Mouse (Mus musculus): ENCODE data around the gene Cyp3a13. TPM values are rescaled to one million over a fixed set of nuclear protein-coding genes. Genes with fewer than 3 reads are reported as not detected.
"Not testable (repeated sequence)": the region's sequence is repeated elsewhere in the genome, so short reads cannot be mapped to it uniquely, and the experiment has no call there.

Gene Cyp3a13
- polyA plus RNA-seq, 2 experiments from 2014 or later = not detected

GRCm38 (mm10) chr5:137871644-137872380, 49.6 kb downstream of the Cyp3a13 start, which contains the start of gene Pilrb2:
TSS of gene Pilrb2 (minus strand) at chr5:137871815.
- not testable (repeated sequence) for ATAC-seq

- not testable (repeated sequence) for ATAC-seq
Observed at GRCm38 (mm10) chr5:137868600-137868999, 52.8 kb downstream of the Cyp3a13 start.

DNA sequence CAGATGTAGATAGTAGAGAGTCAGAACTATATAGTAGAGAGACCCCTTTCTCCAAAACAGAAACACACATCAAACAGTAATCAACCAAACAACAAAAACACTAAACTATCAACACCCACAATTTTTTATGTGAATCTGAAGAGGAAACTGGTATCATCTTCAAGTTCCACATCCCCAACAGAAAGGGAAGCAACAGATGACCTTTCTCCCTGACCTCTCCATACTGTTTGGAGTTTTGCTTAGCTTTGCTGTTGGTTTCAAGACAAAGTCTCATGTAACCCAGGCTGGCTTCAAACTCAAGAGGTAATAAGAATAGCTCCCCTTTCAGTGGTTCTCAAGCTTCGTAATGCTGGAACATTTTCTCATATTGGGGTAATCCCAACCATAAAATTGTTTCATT, 57.4 kb downstream of the Cyp3a13 start:
- ATAC-seq = not testable (repeated sequence)

DNA sequence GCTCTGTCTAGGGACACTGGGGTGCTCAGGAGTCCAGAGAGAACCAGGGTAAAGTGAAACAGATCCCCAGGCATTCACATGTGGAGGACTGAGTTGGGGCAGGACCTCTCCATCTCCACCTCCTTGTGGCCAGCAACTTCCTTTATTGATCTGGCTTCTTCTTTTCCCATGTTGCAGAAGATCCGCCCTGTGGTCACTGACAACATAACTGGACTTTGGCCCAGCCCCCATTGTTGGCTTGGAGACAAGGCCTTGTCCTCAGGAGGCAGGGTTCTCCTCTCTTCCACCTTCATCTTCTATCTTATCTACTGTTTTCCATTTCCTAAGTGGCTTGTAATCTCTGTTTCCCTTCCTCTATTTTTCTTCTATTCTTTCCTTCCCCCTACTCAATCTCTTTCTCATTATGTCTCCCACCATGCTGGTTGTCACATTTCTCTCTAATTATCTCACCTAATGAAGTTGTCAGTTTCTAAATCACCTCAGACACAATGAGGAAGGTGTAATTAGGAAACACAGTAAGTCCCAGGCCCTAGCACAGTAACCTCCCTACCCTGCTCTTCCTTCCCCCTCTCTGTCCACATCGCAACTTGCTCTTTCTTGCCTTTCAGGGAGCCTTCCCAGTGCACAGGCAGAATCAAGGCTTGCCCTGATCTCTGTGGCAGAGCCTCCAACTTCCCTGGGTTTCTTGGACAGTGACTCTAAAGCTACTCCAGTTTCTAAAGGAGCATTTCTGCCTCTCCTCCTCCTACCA, 63.3 kb downstream of the Cyp3a13 start, which contains the start of gene Pilrb1:
Gene Pilrb1, minus strand, starts transcription at position 147 of the 751 bp plus-strand sequence.
- not testable (repeated sequence) for ATAC-seq

GRCm38 (mm10) chr5:137856870-137857269, 64.5 kb downstream of the Cyp3a13 start:
- ATAC-seq = peak; percentile 54

GRCm38 (mm10) chr5:137854907-137855306, 66.5 kb downstream of the Cyp3a13 start:
- not testable (repeated sequence) for ATAC-seq

DNA sequence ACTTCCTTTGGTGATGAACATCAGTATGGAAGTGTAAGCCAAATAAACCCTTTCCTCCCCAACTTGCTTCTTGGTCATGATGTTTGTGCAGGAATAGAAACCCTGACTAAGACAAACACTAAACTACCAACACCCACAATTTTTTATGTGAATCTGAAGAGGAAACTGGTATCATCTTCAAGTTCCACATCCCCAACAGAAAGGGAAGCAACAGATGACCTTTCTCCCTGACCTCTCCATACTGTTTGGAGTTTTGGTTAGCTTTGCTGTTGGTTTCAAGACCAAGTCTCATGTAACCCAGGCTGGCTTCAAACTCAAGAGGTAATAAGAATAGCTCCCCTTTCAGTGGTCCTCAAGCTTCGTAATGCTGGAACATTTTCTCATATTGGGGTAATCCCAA, 71.1 kb downstream of the Cyp3a13 start:
- ATAC-seq = not testable (repeated sequence)

Other genes starting within 250 kb of the Cyp3a13 start
- 10 to 100 TPM; 15.8 to 20.1 TPM for gene Agfg2, start 236.9 kb downstream of the Cyp3a13 start, polyA plus RNA-seq (2017; shearing (Covaris generic))
- gene Nyap1, start 180.0 kb downstream of the Cyp3a13 start, polyA plus RNA-seq (2017; shearing (Covaris generic)) = under 1 TPM in 1 of 2 experiments, not detected in 1; 0.19 TPM
- 10 to 100 TPM; 62.9 to 82.3 TPM for gene Tsc22d4, start 175.9 kb downstream of the Cyp3a13 start, polyA plus RNA-seq (2017; shearing (Covaris generic))
- gene Ppp1r35, start 142.8 kb downstream of the Cyp3a13 start, polyA plus RNA-seq (2017; shearing (Covaris generic)) = 1 to 10 TPM; 7.2 to 8.8 TPM
- 10 to 100 TPM; 22.4 to 26.9 TPM for gene Mepce, start 134.0 kb downstream of the Cyp3a13 start, polyA plus RNA-seq (2017; shearing (Covaris generic))
- gene Zcwpw1, start 133.8 kb downstream of the Cyp3a13 start, polyA plus RNA-seq (2017; shearing (Covaris generic)) = 10 to 100 TPM in 1 of 2 experiments, 1 to 10 TPM in 1; 5.9 to 10.9 TPM
- gene Pilra, start 85.3 kb downstream of the Cyp3a13 start, polyA plus RNA-seq (2017; shearing (Covaris generic)) = not detected
- gene Pilrb1, start 63.5 kb downstream of the Cyp3a13 start, polyA plus RNA-seq (2017; shearing (Covaris generic)) = 1 to 10 TPM in 1 of 2 experiments, not detected in 1; 1.6 TPM
- gene Pilrb2, start 49.8 kb downstream of the Cyp3a13 start, polyA plus RNA-seq (2017; shearing (Covaris generic)) = not detected
- gene Gjc3, start 41.5 kb upstream of the Cyp3a13 start, polyA plus RNA-seq (2017; shearing (Covaris generic)) = not detected
- under 1 TPM in 1 of 2 experiments, not detected in 1; 0.28 TPM for gene Azgp1, start 59.9 kb upstream of the Cyp3a13 start, polyA plus RNA-seq (2017; shearing (Covaris generic))
- not detected for gene Smok3a, start 99.6 kb upstream of the Cyp3a13 start, polyA plus RNA-seq (2017; shearing (Covaris generic))
- gene Smok3b, start 99.8 kb upstream of the Cyp3a13 start, polyA plus RNA-seq (2017; shearing (Covaris generic)) = not detected
- gene Smok3c, start 131.6 kb upstream of the Cyp3a13 start, polyA plus RNA-seq (2017; shearing (Covaris generic)) = not detected
- 10 to 100 TPM; 10.9 to 11.8 TPM for gene Zkscan1, start 163.5 kb upstream of the Cyp3a13 start, polyA plus RNA-seq (2017; shearing (Covaris generic))
- gene Zscan21, start 195.3 kb upstream of the Cyp3a13 start, polyA plus RNA-seq (2017; shearing (Covaris generic)) = 10 to 100 TPM; 17.9 TPM
- 10 to 100 TPM; 13.4 to 13.5 TPM for gene Zfp113, start 234.1 kb upstream of the Cyp3a13 start, polyA plus RNA-seq (2017; shearing (Covaris generic))
- 100 to 1,000 TPM; 188 to 252 TPM for gene Cops6, start 239.5 kb upstream of the Cyp3a13 start, polyA plus RNA-seq (2017; shearing (Covaris generic))

All from activated CD4-positive, CD25-positive, alpha-beta regulatory T cell, adult 4 months (primary cell).